Mouse (Mus musculus): ENCODE data around the gene Sympk.

GRCm38 (mm10) chr7:18991660-18992293 is 32.4 kb upstream of the Sympk start:
- TF ChIP-seq CTCF (IDR thresholded peaks at IDR 0.05) (no peak), EP300 (IDR thresholded peaks at IDR 0.05) (no peak)

Data from lung, postnatal 0 days (tissue).